Mouse (Mus musculus): ENCODE results near the gene Smox.

- TF ChIP-seq POLR2A (IDR thresholded peaks at IDR 0.05; ENCODE audit: control insufficient read depth in 1 of 2, insufficient read depth in 1 of 2, low read depth in 1 of 2, low read length in 2 of 2, poor library complexity in 1 of 2) (no peak), USF1 (IDR thresholded peaks at IDR 0.05; ENCODE audit: low read depth, low read length) (no peak), CTCF (IDR thresholded peaks at IDR 0.05 in 2 of 3, conservative IDR thresholded peaks at IDR 0.05 in 1 of 3; ENCODE audit: control insufficient read depth in 1 of 3, insufficient read depth in 1 of 3, low read depth in 2 of 3, low read length in 3 of 3, poor library complexity in 1 of 3, severe bottlenecking in 1 of 3) (no peak), ETS1 (IDR thresholded peaks at IDR 0.05; ENCODE audit: low read depth, low read length) (no peak), JUND (IDR thresholded peaks at IDR 0.05; ENCODE audit: low read depth, low read length) (no peak), MAX (IDR thresholded peaks at IDR 0.05; ENCODE audit: low read length) (no peak), MAZ (IDR thresholded peaks at IDR 0.05; ENCODE audit: low read depth, low read length) (no peak), ZMIZ1 (IDR thresholded peaks at IDR 0.05; ENCODE audit: low read depth, low read length) (no peak), EP300 (IDR thresholded peaks at IDR 0.05; ENCODE audit: low read depth in 1 of 2, low read length in 2 of 2) (no peak)
Measured at GRCm38 (mm10) chr2:131449720-131450119, 41.6 kb upstream of the Smox start.
